Mouse (Mus musculus) activated CD4-positive, CD25-positive, alpha-beta regulatory T cell (primary cell): Measurements from ENCODE around the gene Ugt1a8. TPM values are rescaled to one million over a fixed set of nuclear protein-coding genes. Genes with fewer than 3 reads are reported as not detected.

ENCODE experiments used
- polyA plus RNA-seq, 2 experiments: library from polyadenylated mRNA; unstranded; fragments of 100-300 nt; shearing (Covaris generic); gene quantifications; one replicate each; pipeline ENCODE4 v1.2.1; 2017

Gene Ugt1a8
- not detected for polyA plus RNA-seq

GRCm38 (mm10) chr1:88087513-88087912, at the start of gene Ugt1a8:
TSS of gene Ugt1a8 (plus strand) at chr1:88087813.

GRCm38 (mm10) chr1:88055088-88055487, 32.5 kb upstream of the Ugt1a8 start, which contains the start of gene Ugt1a10:
TSS of gene Ugt1a10 (plus strand) at chr1:88055388.

DNA sequence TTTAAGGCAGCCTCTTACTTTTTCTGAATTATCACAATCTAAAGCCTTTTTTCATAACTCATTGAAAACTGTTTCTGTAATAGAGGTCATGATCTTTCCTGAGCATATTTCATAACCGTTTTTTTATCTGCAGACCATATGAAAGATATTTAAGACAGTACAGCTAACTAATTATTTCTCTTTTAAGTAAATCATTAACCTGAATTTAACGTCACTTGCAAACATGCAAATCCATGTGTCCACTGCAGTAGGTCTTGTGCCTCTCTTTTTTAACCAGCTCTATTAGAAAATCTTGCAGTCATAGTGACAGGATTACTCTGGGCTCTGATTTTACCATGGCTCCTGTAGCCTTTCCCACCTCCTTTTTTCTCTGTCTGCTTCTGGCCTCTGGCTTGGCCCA, 17.1 kb upstream of the Ugt1a8 start, which contains the start of gene Ugt1a9:
Gene Ugt1a9 (plus strand): TSS at position 306 of the 400 bp plus-strand sequence.

DNA sequence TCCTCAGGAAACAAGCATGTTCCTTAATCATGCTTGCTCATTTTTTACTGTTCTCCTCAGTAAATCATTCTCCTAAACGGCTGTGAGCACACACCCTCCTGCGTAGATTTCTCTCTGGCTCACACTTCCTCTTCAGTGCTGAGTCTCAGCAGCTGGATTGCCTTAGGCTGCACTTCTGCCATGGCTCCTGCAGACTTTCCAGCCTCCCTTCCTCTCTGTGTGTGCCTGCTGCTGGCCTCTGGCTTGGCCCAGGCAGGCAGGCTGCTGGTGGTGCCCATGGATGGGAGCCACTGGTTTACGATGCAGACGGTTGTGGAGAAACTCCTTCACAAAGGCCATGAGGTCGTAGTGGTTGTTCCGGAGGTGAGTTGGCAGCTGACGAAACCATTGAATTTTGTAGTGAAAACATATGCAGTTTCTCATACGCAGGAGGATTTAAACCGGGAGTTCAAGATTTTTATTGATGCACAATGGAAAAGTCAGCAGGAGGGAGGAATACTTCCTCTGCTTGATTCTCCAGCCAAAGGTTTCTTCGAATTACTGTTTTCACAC, 7.4 kb downstream of the Ugt1a8 start, which contains the start of gene Ugt1a7c:
Gene Ugt1a7c (plus strand): TSS at position 122 of the 552 bp plus-strand sequence.

DNA sequence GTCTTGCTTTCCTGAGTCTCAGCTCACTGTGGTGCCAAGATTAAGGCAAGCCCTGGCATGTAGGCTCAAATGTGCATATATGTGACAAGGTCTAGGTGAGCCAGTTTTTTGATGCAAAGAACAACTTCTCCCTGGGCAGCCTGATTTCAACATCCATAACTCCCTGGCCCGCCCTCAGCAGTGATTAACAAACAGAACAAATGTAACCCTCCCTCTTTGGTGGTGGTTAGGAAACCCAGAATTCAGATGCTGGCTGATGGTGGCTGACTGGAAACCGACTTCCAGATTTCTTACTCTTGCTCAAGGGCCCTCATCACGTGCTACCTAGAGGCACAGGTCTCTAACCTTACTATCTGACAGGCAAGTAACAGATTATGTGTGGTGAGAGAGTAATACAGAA, 15.4 kb downstream of the Ugt1a8 start, which contains the start of gene Ugt1a6b:
Gene Ugt1a6b (plus strand): TSS at position 234 of the 400 bp plus-strand sequence.

GRCm38 (mm10) chr1:88134457-88135011, 46.9 kb downstream of the Ugt1a8 start, which contains the start of gene Ugt1a6a:
TSS of gene Ugt1a6a (plus strand) at chr1:88134809.

GRCm38 (mm10) chr1:88165711-88166110, 78.1 kb downstream of the Ugt1a8 start, which contains the start of gene Ugt1a5:
TSS of gene Ugt1a5 (plus strand) at chr1:88166012.

GRCm38 (mm10) chr1:88200456-88200855, 112.8 kb downstream of the Ugt1a8 start, which contains the start of gene Ugt1a2:
TSS of gene Ugt1a2 (plus strand) at chr1:88200601.

DNA sequence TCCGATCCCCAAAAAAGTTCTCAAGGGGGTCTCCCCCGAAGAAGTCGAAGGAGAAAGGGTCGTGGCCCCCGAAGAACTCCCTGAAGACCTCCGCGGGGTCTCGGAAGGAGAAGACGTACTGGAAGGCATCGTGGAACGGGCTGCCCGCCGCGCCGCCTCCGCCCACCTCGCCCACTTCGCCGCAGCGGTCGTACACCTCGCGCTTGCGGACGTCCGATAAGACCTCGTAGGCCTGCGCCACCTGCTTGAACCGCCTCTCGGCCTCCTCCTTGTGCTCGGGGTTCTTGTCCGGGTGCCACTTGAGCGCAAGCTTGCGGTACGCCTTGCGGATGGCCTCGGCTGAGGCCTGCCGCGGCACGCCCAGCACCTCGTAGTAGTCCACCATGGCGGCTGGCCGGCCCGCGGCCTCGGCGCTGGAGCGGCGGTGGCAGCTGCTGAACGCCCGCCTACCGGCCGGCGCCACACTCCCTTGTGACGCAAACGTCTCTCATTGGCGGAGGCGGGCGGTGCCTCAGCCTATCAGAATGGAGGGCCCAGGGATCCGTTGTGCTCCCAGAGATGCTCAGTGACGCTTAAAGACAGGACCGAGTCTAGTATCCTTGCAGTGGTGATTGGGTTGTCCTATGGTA, 117.8 kb downstream of the Ugt1a8 start, which contains the start of gene Dnajb3:
Gene Dnajb3 (minus strand): TSS at position 489 of the 629 bp plus-strand sequence.

GRCm38 (mm10) chr1:88211812-88212211, 124.2 kb downstream of the Ugt1a8 start, which contains the start of gene Ugt1a1:
TSS of gene Ugt1a1 (plus strand) at chr1:88211959.

DNA sequence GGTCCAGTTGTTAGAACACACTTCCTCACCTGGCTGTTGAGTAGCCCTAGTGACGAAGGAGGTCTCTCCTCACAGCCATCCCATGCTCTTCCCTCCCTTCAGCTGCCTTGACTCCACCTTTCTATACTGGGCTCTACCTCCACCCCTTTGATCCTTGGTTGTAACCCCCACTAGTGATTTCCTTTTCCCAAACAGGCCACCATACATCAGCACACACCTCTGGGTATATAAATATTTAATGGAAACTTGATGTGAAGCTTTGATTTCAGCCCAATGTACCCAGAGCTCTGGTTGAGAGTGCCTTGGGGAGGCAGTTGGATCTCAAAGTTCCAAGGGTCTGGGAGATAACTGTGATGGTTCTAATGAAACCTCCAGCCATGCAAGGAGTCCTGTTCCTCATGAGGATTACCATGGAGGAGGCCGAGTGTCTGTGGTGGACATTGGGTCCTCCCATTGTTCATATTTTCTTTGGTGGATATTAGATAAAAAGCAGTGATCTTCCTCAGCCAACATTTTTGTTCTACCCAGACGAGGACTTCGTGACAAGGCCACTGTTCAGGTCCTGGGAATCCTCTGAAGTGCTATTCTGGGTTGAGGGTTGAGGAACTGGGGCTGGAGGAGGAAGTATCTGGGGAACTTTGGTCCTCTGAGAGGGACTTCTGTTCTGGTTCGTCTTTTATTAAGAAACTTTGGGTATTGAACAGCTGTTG, 139.2 kb downstream of the Ugt1a8 start, which contains the start of gene Mroh2a:
Gene Mroh2a (plus strand): TSS at position 317 of the 710 bp plus-strand sequence.

Other genes with a start within 250 kb of the Ugt1a8 start
- 10 to 100 TPM; 88.6 to 94.2 TPM for gene Dgkd, start 234.5 kb upstream of the Ugt1a8 start, polyA plus RNA-seq
- gene Usp40, start 79.3 kb upstream of the Ugt1a8 start, polyA plus RNA-seq = 10 to 100 TPM; 16.2 to 17.5 TPM
- not detected for gene Ugt1a10, start 32.4 kb upstream of the Ugt1a8 start, polyA plus RNA-seq
- gene Ugt1a9, start 17.0 kb upstream of the Ugt1a8 start, polyA plus RNA-seq = under 1 TPM in 1 of 2 experiments, not detected in 1; 0.24 TPM
- under 1 TPM; 0.28 to 0.30 TPM for gene Ugt1a7c, start 7.2 kb downstream of the Ugt1a8 start, polyA plus RNA-seq
- gene Ugt1a6b, start 15.4 kb downstream of the Ugt1a8 start, polyA plus RNA-seq = not detected
- gene Ugt1a6a, start 47.0 kb downstream of the Ugt1a8 start, polyA plus RNA-seq = under 1 TPM; 0.38 to 0.97 TPM
- not detected for gene Ugt1a5, start 78.2 kb downstream of the Ugt1a8 start, polyA plus RNA-seq
- gene Ugt1a2, start 112.8 kb downstream of the Ugt1a8 start, polyA plus RNA-seq = under 1 TPM in 1 of 2 experiments, not detected in 1; 0.32 TPM
- gene Dnajb3, start 118.0 kb downstream of the Ugt1a8 start, polyA plus RNA-seq = under 1 TPM; 0.71 to 0.72 TPM
- under 1 TPM in 1 of 2 experiments, not detected in 1; 0.42 TPM for gene Ugt1a1, start 124.1 kb downstream of the Ugt1a8 start, polyA plus RNA-seq
- 1 to 10 TPM in 1 of 2 experiments, under 1 TPM in 1; 0.66 to 1.7 TPM for gene Mroh2a, start 139.2 kb downstream of the Ugt1a8 start, polyA plus RNA-seq
- 10 to 100 TPM; 65.5 to 68.2 TPM for gene Hjurp, start 189.8 kb downstream of the Ugt1a8 start, polyA plus RNA-seq
- under 1 TPM in 1 of 2 experiments, not detected in 1; 0.33 TPM for gene Trpm8, start 189.8 kb downstream of the Ugt1a8 start, polyA plus RNA-seq